Mouse (Mus musculus) hindbrain, embryonic 12.5 days (tissue): ENCODE measurements at regions not wholly inside any gene's neighbourhood (a gene's known extent, or its start where the extent isn't known, plus 50 kb on each side); places are given as distances from the start of the nearest gene placed in this dataset.
"Not testable (repeated sequence)": the region's sequence is repeated elsewhere in the genome, so short reads cannot be mapped to it uniquely, and the experiment has no call there.

Source experiments
- ATAC-seq: fragments of 200-750 bp; cut with Nextera tagmentation; 2 replicates; pipeline ENCODE4 v1.8.0; 2017; ENCODE audit warnings: moderate TSS enrichment; ENCODE audit not compliant: low FRiP score
- H3K27ac ChIP-seq: fragments of 300-500 bp; sonication (generic); 2 replicates; pipeline ENCODE4 v1.5.1; 2016; ENCODE audit warnings: mild to moderate bottlenecking
- H3K27me3 ChIP-seq: fragments of 300-500 bp; sonication (generic); 2 replicates; pipeline ENCODE4 v1.6.1; 2016; ENCODE audit warnings: mild to moderate bottlenecking
- H3K36me3 ChIP-seq: fragments of 300-500 bp; sonication (generic); 2 replicates; pipeline ENCODE4 v1.6.1; 2016; ENCODE audit warnings: mild to moderate bottlenecking
- H3K4me1 ChIP-seq: fragments of 300-500 bp; sonication (generic); 2 replicates; pipeline ENCODE4 v1.6.1; 2016
- H3K4me2 ChIP-seq: fragments of 300-500 bp; sonication (generic); replicated peaks from 2 replicates; pipeline ENCODE4 v1.6.1; 2016; ENCODE audit warnings: mild to moderate bottlenecking
- H3K4me3 ChIP-seq: fragments of 300-500 bp; sonication (generic); 2 replicates; pipeline ENCODE4 v1.5.1; 2016; ENCODE audit warnings: mild to moderate bottlenecking
- H3K9ac ChIP-seq: fragments of 300-500 bp; sonication (generic); 2 replicates; pipeline ENCODE4 v1.6.1; 2016; ENCODE audit warnings: mild to moderate bottlenecking, moderate library complexity
- H3K9me3 ChIP-seq: fragments of 300-500 bp; sonication (generic); replicated peaks from 2 replicates; pipeline ENCODE4 v1.6.1; 2016; ENCODE audit warnings: mild to moderate bottlenecking
- WGBS: fragments of 180-500 bp; shearing (Covaris S2); methylation state at CpG from one replicate; pipeline ENCODE4 v1.1.7; 2016; 5-methylcytosine and 5-hydroxymethylcytosine counted together

DNA sequence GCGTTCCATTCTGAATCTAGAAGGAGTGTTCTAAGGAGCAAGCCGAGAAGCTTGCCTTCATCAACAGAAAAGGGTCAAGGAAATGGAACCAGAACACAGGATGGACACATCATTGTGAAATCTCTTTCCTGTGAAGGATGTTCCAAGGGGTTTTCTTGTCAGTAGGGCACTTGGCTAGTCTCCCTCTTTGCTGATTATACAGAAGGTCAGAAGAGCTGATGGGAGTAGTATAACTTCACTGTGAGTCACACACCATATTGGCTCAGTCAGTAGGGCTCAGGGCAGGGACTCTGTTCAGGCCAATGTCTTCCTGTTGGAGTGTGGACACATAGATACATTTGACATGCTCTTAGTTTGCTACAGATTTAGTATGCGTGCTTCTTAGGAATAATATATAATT is 433.5 kb upstream of the Id2 start:
- 89% methylated on average over 3 of the region's 3 CpGs for WGBS
- Histone ChIP-seq H3K4me2 (no peak overlapping the region), H3K9me3 (no peaks in the 10 kb centered on the region), H3K27ac (no peak overlapping the region), H3K9ac (no peak overlapping the region), H3K4me1 (no peaks in the 10 kb centered on the region), H3K27me3 (no peaks in the 10 kb centered on the region), H3K36me3 (no peaks in the 10 kb centered on the region), H3K4me3 (no peak overlapping the region)
- ATAC-seq = no peak

DNA sequence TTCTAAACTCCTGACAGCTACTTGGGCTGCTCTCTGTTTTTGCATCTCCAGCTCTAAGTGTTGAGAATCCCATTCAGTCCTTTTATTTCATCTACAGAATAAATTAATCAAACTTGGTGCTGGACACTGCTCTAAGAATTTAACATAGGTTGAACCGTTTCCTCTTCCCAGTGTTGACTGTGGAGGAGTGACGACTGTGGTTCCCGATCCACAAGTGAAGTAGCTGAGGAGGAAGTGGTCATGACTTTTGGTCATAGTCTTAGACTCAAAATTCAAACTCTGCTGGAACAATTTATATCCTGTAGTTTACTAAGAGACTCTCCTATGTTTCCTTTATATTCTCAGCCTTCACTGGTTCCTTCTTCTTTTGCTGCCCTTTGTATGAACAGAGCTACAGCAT is 432.6 kb upstream of the Id2 start:
- Histone ChIP-seq H3K9me3 (no peaks in the 10 kb centered on the region), H3K4me2 (no peak overlapping the region), H3K27me3 (no peaks in the 10 kb centered on the region), H3K36me3 (no peaks in the 10 kb centered on the region), H3K4me1 (no peaks in the 10 kb centered on the region), H3K9ac (no peak overlapping the region), H3K27ac (no peak overlapping the region), H3K4me3 (no peak overlapping the region)
- ATAC-seq = no peak
- 94% methylated on average over 3 of the region's 3 CpGs for WGBS

DNA sequence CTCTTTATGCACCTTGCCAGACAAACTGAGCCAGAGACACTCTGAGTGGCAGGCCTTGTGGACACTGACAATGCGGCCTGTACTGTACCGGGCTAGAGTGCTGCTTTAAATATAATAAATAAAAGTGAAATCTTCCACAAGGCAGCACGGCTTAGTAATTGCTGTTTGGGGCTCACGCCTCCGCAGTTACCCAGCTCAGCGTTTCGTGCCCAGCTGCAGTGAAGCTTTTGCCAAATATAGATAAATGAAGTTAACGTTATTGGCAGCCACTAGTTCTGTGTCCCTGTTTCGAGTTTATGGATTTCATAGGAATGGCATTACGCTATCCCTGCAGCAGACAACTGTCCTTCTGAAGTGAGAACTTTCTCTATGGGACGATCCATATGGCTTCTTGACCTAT is 429.7 kb upstream of the Id2 start:
- no peak overlapping the region for H3K4me3 ChIP-seq
- WGBS = 93% methylated on average over 11 of the region's 11 CpGs
- no peak overlapping the region for H3K27ac ChIP-seq
- no peak for ATAC-seq
- H3K4me1 ChIP-seq = no peaks in the 10 kb centered on the region
- H3K27me3 ChIP-seq = no peaks in the 10 kb centered on the region
- no peak overlapping the region for H3K9ac ChIP-seq
- H3K36me3 ChIP-seq = no peaks in the 10 kb centered on the region
- H3K4me2 ChIP-seq = no peak overlapping the region
- H3K9me3 ChIP-seq = no peaks in the 10 kb centered on the region

DNA sequence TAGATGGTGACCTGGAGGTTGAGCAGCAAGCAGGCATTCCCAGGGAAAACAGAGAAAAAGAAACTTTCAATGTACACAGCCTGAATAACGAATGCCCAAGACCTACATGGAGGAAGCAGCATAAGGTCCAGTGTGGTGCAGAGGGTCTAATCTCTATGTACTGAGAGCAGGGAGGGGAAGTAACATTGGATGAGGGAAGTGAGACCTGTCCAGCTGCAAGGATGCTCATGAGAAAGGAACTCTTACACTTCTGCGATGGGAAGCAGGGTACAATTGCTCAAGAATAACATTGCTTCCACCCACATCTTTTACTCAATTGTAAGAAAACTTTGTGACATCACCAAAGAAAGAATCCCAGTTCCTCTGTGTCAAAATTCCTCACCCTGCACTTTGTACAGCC is 419.8 kb upstream of the Id2 start:
- ATAC-seq = no peak
- no peak overlapping the region for H3K9ac ChIP-seq

DNA sequence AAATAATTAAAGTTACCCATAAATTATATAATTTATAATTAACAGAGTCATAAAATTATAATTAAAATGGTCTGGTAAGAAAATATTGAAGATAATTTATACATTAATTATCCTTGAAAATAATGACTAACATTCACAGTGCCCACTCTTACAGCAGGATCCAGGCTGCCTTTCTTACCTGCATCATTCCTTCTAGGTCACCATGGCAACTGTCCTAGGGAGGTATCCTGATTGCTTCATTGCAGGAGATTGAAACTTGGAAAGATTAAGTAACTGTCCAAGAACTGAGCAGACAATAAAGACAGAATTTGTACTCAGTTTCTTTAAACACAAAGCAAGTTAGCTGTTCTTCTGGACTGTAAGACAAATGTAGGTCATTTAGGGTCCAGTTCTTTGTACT is 416.7 kb upstream of the Id2 start:
- no peak for ATAC-seq
- no peak overlapping the region for H3K27ac ChIP-seq
- H3K4me3 ChIP-seq = no peak overlapping the region
- H3K9me3 ChIP-seq = no peaks in the 10 kb centered on the region
- H3K4me2 ChIP-seq = no peak overlapping the region
- no peaks in the 10 kb centered on the region for H3K4me1 ChIP-seq
- no peaks in the 10 kb centered on the region for H3K36me3 ChIP-seq
- H3K9ac ChIP-seq = no peak overlapping the region
- H3K27me3 ChIP-seq = no peaks in the 10 kb centered on the region

More for the DNA sequence above, 419.8 kb upstream of the Id2 start:
- H3K36me3 ChIP-seq = no peaks in the 10 kb centered on the region
- no peak overlapping the region for H3K4me3 ChIP-seq
- no peaks in the 10 kb centered on the region for H3K4me1 ChIP-seq
- no peak overlapping the region for H3K4me2 ChIP-seq
- H3K27me3 ChIP-seq = no peaks in the 10 kb centered on the region
- no peaks in the 10 kb centered on the region for H3K9me3 ChIP-seq
- WGBS = 85% methylated on average over 2 of the region's 2 CpGs
- H3K27ac ChIP-seq = no peak overlapping the region

DNA sequence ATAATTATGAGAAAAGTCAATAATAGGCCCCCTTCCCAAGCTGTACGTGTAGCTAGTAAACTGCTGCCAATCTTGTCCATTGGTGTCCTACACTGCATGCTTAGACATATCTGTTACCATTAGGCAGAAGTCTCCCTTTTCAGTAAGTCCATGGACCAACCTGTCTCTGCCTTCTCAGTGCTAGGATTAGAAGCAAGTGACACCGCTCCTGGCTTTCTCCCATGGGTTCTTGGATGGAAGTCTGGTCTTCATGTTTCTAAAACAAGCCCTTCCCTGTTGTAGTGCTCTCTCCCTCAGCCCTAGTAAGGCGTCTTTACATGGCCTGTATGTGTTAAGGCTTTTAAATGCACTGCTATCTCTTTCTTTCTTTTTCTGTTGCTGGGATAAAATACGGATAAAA is 412.7 kb upstream of the Id2 start:
- Histone ChIP-seq H3K4me1 (no peaks in the 10 kb centered on the region), H3K9ac (no peak overlapping the region), H3K27ac (no peak overlapping the region), H3K36me3 (no peaks in the 10 kb centered on the region), H3K27me3 (no peaks in the 10 kb centered on the region), H3K9me3 (peaks cover 19% of the 10 kb centered on the region), H3K4me2 (no peak overlapping the region), H3K4me3 (no peak overlapping the region)
- WGBS = 92% methylated on average over 4 of the region's 4 CpGs
- ATAC-seq = no peak

DNA sequence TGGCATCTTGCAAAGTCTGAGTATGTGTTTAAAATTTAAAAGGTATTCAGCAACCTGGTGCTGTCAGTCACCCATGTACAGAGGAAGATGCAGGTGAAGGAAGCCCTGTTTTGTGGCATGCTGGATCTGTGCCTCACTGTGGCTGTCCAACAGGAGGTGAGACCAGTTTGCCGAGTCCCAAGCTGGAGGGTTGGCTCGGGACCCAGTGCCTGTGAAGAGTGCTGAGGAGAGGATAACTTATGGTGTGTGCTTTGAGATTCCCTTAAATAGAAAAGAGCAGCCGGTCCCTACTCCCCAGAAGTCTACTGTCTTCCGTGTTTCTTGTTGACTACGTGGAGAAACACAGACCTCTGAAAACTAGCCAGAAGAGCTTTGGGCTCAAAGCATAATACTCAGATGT is 396.3 kb upstream of the Id2 start:
- no peak for ATAC-seq
- WGBS = 85% methylated on average over 5 of the region's 5 CpGs
- Histone ChIP-seq H3K4me3 (no peak overlapping the region), H3K27ac (no peak overlapping the region), H3K36me3 (no peaks in the 10 kb centered on the region), H3K9ac (no peak overlapping the region), H3K27me3 (no peaks in the 10 kb centered on the region), H3K9me3 (no peaks in the 10 kb centered on the region), H3K4me2 (no peak overlapping the region), H3K4me1 (no peaks in the 10 kb centered on the region)

DNA sequence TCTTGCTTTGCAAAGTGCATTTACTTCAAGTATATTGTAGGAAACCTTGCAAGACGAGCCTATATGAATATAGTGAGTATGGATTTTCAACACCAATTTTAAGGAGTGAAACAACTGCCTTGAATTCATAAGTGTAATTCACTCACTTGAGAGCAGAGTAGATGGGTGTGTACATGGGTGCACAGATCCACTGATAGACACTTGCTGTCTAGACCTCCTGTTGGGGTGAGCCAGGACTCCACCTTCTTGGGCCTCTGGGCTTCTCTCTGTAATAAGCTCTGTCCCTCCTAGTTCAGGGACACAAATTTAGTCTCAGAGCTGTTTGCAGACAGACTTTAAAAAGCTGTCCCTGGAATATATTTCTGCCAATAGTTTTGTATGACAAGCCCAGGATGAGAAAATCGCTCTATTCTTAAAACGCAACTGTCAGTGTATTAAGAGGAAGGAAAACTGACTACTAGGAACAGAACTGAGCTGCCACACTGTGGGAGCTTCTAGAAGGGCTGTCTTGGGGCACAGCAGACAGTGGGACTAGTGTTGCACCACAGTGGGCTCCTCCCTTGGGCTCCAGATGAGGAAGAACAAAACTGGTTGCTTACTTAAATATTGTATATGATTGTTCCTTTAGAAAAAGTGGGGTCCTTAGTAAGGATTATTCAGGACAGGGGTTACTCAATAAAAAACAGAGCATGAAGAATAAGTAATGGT is 395.7 kb upstream of the Id2 start:
- H3K4me1 ChIP-seq = no peaks in the 10 kb centered on the region
- WGBS = 91% methylated on average over 3 of the region's 3 CpGs
- H3K9ac ChIP-seq = no peak overlapping the region
- H3K4me2 ChIP-seq = no peak overlapping the region
- no peaks in the 10 kb centered on the region for H3K9me3 ChIP-seq
- H3K4me3 ChIP-seq = no peak overlapping the region
- ATAC-seq = no peak
- H3K36me3 ChIP-seq = no peaks in the 10 kb centered on the region
- no peak overlapping the region for H3K27ac ChIP-seq
- no peaks in the 10 kb centered on the region for H3K27me3 ChIP-seq

DNA sequence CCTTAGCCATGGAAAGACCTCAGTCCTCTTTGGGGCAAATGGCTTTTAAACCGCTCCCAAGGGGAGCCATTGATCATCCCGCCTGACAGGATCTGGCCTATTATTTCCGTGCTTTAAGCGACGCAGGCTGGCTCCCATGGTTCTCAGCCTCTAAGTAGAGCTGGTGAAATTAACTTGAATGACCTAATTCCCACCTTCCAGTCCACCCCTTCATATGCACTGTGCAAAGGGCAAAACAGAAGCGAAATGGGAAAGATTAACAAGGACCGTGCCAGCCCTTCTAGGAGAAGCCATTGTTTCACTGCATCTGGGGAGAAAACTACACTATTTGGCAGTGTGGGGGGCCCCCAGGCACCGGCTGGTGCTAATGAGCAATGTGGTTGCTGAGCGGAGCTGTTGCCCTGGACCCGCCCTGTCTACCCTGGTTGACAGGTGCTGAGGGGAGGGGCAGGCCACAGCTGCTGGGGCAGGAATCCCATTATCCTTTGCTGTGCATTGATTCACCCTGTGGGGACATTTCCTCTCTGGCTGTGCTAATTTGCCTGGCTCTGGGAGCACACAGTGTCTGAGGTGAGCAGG is 378.3 kb upstream of the Id2 start:
- WGBS = 8% methylated on average over 10 of the region's 10 CpGs
- Histone ChIP-seq H3K27me3 (no peaks in the 10 kb centered on the region), H3K4me1 (peaks cover 15% of the 10 kb centered on the region), H3K9me3 (no peaks in the 10 kb centered on the region), H3K4me2 (peak overlapping the region; percentile 38), H3K27ac (peak overlapping the region; percentile 86), H3K36me3 (no peaks in the 10 kb centered on the region), H3K4me3 (no peak overlapping the region), H3K9ac (no peak overlapping the region)
- peak; percentile 98 for ATAC-seq

DNA sequence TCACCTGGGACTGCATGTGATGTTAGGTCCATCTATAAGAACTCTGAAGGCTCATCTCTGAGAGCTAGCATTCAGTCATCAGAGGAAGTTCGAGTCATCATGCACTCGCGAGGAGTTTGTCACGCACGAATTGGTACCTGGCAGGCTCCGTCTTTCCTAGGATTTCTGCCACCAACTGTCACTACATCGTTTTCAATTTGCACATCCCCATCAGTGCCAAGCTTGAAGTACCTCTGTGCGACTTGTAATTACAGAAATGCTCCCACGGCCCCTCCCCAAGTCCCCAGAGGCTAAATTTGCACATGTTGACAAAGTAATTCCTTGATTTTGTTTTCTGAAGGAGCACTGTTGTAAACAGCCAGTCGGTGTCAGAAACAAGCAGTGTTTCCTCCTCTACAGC is 372.2 kb upstream of the Id2 start:
- H3K27me3 ChIP-seq = no peaks in the 10 kb centered on the region
- 81% methylated on average over 10 of the region's 10 CpGs for WGBS
- no peaks in the 10 kb centered on the region for H3K36me3 ChIP-seq
- no peak overlapping the region for H3K4me2 ChIP-seq
- no peak for ATAC-seq
- no peak overlapping the region for H3K4me3 ChIP-seq
- no peaks in the 10 kb centered on the region for H3K9me3 ChIP-seq
- H3K4me1 ChIP-seq = peaks cover 1% of the 10 kb centered on the region; the same call in 1 of the 2 replicates
- H3K27ac ChIP-seq = no peak overlapping the region
- no peak overlapping the region for H3K9ac ChIP-seq

DNA sequence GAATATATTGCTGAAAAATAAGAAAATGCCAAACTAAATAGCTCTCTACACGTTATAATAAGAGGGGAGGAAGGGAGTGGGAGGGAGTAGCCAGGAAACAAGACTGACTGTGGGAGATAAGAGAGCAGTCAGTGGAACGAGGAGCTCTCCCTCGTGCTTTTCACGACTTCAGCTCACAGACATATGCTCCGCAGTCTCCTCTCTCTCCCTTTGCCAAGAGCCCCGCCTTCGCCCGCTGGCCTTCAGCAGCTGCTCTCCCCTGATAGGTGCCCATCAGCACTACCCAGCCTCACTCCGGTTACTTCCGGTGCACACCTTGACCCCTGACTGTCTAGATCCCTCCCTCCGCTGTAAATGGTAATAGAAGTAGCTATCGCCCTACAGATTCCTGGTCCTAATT is 370.8 kb upstream of the Id2 start:
- Histone ChIP-seq H3K9ac (no peak overlapping the region), H3K9me3 (no peaks in the 10 kb centered on the region), H3K4me3 (no peak overlapping the region), H3K4me2 (no peak overlapping the region), H3K27me3 (no peaks in the 10 kb centered on the region), H3K27ac (no peak overlapping the region), H3K4me1 (no peaks in the 10 kb centered on the region), H3K36me3 (no peaks in the 10 kb centered on the region)
- 74% methylated on average over 12 of the region's 12 CpGs for WGBS
- no peak for ATAC-seq

DNA sequence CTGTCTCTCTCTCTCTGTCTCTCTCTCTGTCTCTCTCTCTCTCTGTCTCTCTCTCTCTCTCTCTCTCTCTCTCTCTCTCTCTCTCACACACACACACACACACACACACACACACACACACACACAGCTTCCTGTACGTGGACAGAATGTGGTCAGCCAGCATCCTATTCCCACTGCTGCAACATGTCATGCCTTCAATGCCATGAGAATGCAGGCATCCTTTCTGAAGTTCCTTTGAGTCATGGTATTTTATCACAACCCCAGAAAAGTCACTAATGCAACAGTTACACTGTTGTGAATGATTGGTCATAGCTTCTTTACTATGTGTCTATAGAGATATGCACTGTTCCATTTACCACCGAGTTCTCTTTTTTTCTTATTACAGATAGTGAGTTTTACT is 365.8 kb upstream of the Id2 start:
- not testable (repeated sequence) for H3K4me3 ChIP-seq, ATAC-seq, H3K9me3 ChIP-seq, H3K27ac ChIP-seq, H3K9ac ChIP-seq, H3K36me3 ChIP-seq, H3K27me3 ChIP-seq, H3K4me2 ChIP-seq, H3K4me1 ChIP-seq
- 85% methylated on average over 2 of the region's 2 CpGs for WGBS

DNA sequence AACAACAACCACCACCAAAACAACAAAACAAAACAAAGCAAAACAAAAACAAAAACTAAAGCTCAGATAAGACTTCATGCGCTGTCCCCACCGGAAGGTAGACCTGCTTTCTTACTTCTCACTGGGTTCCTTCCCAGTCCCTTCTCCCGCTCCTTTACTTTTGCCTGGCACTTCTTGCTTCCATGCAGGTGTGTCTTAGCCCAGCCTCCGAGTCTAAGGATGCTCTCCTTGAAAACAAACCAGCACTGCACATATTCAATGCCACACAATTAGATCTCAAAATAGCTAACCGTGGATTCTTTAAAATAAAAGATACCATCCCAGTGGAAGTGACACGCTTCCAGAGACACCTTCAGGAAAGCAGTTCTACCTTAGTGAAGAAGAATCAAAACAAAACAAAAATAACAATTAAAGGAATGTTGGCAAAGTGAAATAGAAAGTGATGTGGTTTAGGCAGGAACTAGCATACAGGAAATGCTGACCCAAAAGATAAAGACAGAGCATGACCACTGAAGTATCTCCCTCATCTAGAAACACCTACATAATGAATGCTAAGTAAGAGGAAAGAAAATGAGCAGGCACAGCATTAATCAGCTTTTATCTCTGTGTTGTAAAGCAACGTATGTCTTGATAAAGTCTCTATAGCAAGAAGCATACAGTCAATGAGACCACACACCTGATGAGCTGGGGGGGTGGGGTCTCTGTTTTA is 358.5 kb upstream of the Id2 start:
- WGBS = 86% methylated on average over 7 of the region's 7 CpGs
- ATAC-seq = no peak
- Histone ChIP-seq H3K27me3 (no peaks in the 10 kb centered on the region), H3K27ac (no peak overlapping the region), H3K4me2 (no peak overlapping the region), H3K9me3 (no peaks in the 10 kb centered on the region), H3K4me1 (peaks cover 10% of the 10 kb centered on the region), H3K9ac (no peak overlapping the region), H3K36me3 (no peaks in the 10 kb centered on the region), H3K4me3 (no peak overlapping the region)
